Mouse (Mus musculus) ES-E14 (cell line): ENCODE measurements around the gene Sytl3. TPM values are rescaled to one million over a fixed set of nuclear protein-coding genes. Genes with fewer than 3 reads are reported as not detected.

Experiments used
- DNase-seq: peaks from one replicate; pipeline ENCODE4 v3.0.0-alpha.2; 2013; ENCODE audit warnings: low read depth, low spot score
- H3K27ac ChIP-seq: 2 replicates; pipeline ENCODE4 v1.5.1; 2012; ENCODE audit warnings: low read depth, mild to moderate bottlenecking, low read length, moderate library complexity, mixed read lengths; ENCODE audit not compliant: poor library complexity, insufficient read depth, severe bottlenecking
- H3K36me3 ChIP-seq: 2 replicates; pipeline ENCODE4 v1.6.1; 2012; ENCODE audit warnings: mild to moderate bottlenecking, low read length, moderate library complexity, mixed read lengths; ENCODE audit not compliant: control insufficient read depth, poor library complexity, insufficient read depth, severe bottlenecking
- H3K4me1 ChIP-seq, 2 experiments: fragments of 150-350 bp in 1 of 2; sonication (generic) in 1 of 2; 2 replicates each; pipeline ENCODE4 v1.6.1; 2012; ENCODE audit warnings: low read length in 2 of 2, mild to moderate bottlenecking in 1 of 2, mixed read lengths in 1 of 2; ENCODE audit not compliant: control insufficient read depth in 2 of 2, insufficient read depth in 2 of 2, poor library complexity in 1 of 2
- H3K4me3 ChIP-seq, 2 experiments: fragments of 150-350 bp in 1 of 2; sonication (generic) in 1 of 2; 2 replicates each; pipeline ENCODE4 v1.5.1; 2012; ENCODE audit warnings: low read length in 2 of 2, low read depth in 1 of 2, mild to moderate bottlenecking in 1 of 2, mixed read lengths in 1 of 2; ENCODE audit not compliant: insufficient read depth in 1 of 2, poor library complexity in 1 of 2, severe bottlenecking in 1 of 2
- H3K9ac ChIP-seq: 2 replicates; pipeline ENCODE4 v1.6.1; 2012; ENCODE audit warnings: low read depth, mild to moderate bottlenecking, low read length, mixed read lengths; ENCODE audit not compliant: poor library complexity, insufficient read depth, severe bottlenecking
- H3K9me3 ChIP-seq: fragments of 150-350 bp; sonication (generic); 2 replicates; pipeline ENCODE4 v1.6.1; 2012; ENCODE audit warnings: low read depth, mild to moderate bottlenecking, low read length; ENCODE audit not compliant: control insufficient read depth, insufficient read depth
- CHD2 ChIP-seq: IDR thresholded peaks from 2 replicates; pipeline ENCODE4 v1.6.1; 2014; ENCODE audit warnings: mild to moderate bottlenecking, low read depth, low read length, inconsistent platforms
- HCFC1 ChIP-seq: IDR thresholded peaks from 2 replicates; pipeline ENCODE4 v1.6.1; 2012; ENCODE audit warnings: low read length, inconsistent platforms, borderline replicate concordance; ENCODE audit not compliant: insufficient read depth
- MAFK ChIP-seq: IDR thresholded peaks from 2 replicates; pipeline ENCODE4 v1.6.1; 2014; ENCODE audit warnings: mild to moderate bottlenecking, low read depth, low read length, inconsistent platforms; ENCODE audit not compliant: insufficient read depth
- ZC3H11A ChIP-seq: IDR thresholded peaks from 2 replicates; pipeline ENCODE4 v1.6.1; 2012; ENCODE audit warnings: low read depth, mild to moderate bottlenecking, inconsistent platforms, low read length, borderline replicate concordance
- ZNF384 ChIP-seq: IDR thresholded peaks from 2 replicates; pipeline ENCODE4 v1.6.1; 2012; ENCODE audit warnings: low read depth, low read length, inconsistent platforms
- in situ Hi-C, 2 experiments: fragments of 600-800 bp; cut with MboI; formaldehyde crosslinking; loops; one replicate each; pipeline ENCODE4 v1.15.1; 2025; ENCODE audit warnings: low sequenced_read_pairs in 2 of 2, inconsistent platforms in 1 of 2; ENCODE audit not compliant: unreplicated experiment in 2 of 2
- total RNA-seq: library from RNA; depleted of rRNA; stranded (reverse); fragments of 300-350 nt; gene quantifications from 2 replicates; pipeline ENCODE4 v1.2.3, GENCODE M21; 2012

The Sytl3 gene
- total RNA-seq, 1 experiment = 7.0 TPM

- peak overlapping the region; percentile 54; the same call in 1 of the 2 replicates for H3K27ac ChIP-seq
- TF ChIP-seq HCFC1 (no peak), ZC3H11A (no peak), ZNF384 (no peak), MAFK (no peak), CHD2 (no peak)
- H3K36me3 ChIP-seq = peaks cover 37% of the 10 kb centered on the region
- H3K9me3 ChIP-seq = peaks cover 4% of the 10 kb centered on the region; the same call in 1 of the 2 replicates
- in situ Hi-C loops = no loop called here
- H3K9ac ChIP-seq = no peak overlapping the region
- DNase-seq = no peak
- peaks cover 0 to 26% of the 10 kb centered on the region in 2 experiments; a peak in 2 of 4 replicates for H3K4me1 ChIP-seq
- no peak overlapping the region for H3K4me3 ChIP-seq
Observed at GRCm38 (mm10) chr17:6759717-6760292, 100.9 kb downstream of the Sytl3 start.

- peaks cover 8% of the 10 kb centered on the region for H3K36me3 ChIP-seq
- DNase-seq = no peak
- H3K9ac ChIP-seq = no peak overlapping the region; the same call in 1 of the 2 replicates
- no peak overlapping the region for H3K4me3 ChIP-seq
- no peak overlapping the region for H3K27ac ChIP-seq
- no peak for TF ChIP-seq ZNF384
- no peak for TF ChIP-seq MAFK
- TF ChIP-seq HCFC1 = no peak
- TF ChIP-seq ZC3H11A = no peak
- TF ChIP-seq CHD2 = no peak
- peaks cover 2 to 39% of the 10 kb centered on the region in 2 experiments; a peak in 2 of 4 replicates for H3K4me1 ChIP-seq
- no peaks in the 10 kb centered on the region for H3K9me3 ChIP-seq
- in situ Hi-C loops = no loop called here
Observed at GRCm38 (mm10) chr17:6763513-6764226, 104.8 kb downstream of the Sytl3 start.

DNA sequence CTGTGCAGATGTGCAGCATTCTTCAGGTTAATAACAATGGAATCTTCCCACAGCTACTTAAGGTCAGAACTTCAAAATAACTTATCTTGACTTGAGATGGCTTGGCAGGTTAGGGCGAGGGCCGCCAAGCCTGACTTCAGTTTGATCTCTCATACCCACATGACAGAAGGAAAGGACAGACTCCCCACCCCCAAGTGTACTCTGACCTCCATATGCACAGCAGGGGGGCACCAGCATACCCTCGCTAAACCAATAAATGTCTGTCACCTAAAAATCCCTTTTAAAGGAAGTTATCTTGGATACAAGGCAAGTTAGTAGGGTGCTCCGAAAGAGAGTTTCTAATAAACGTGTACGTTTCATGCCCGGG lies 105.3 kb downstream of the Sytl3 start:
- TF ChIP-seq MAFK (no peak), HCFC1 (no peak), CHD2 (no peak), ZC3H11A (no peak), ZNF384 (no peak)
- Histone ChIP-seq H3K4me1 (peaks cover 2 to 37% of the 10 kb centered on the region in 2 experiments; a peak in 2 of 4 replicates), H3K9me3 (no peaks in the 10 kb centered on the region), H3K36me3 (peaks cover 7% of the 10 kb centered on the region; the same call in 1 of the 2 replicates), H3K9ac (no peak overlapping the region), H3K4me3 (no peak overlapping the region), H3K27ac (no peak overlapping the region)
- no peak for DNase-seq
- in situ Hi-C loops = no loop called here

DNA sequence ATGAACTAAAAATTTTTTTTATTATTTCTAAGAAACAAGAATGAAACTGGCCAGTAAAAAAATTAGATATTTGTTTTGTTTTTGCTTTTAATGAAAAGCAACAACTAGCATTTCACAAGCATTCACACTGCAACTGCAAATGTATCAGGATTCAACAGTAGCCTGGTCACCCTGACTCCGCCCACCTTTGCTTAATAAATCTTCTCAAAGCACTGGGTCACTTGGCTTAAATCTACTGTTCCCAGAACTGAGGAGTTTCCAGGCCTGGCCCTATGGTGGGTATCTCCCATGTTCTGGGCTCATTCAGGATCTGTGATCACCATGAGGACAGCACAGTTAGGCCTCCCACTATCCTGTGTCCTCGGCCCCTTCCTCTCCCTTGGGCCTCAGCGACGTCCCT lies 105.8 kb downstream of the Sytl3 start:
- H3K9ac ChIP-seq = no peak overlapping the region
- no peak overlapping the region for H3K27ac ChIP-seq
- peaks cover 8% of the 10 kb centered on the region; the same call in 1 of the 2 replicates for H3K36me3 ChIP-seq
- in situ Hi-C loops = no loop called here
- TF ChIP-seq ZNF384 = no peak
- no peak for TF ChIP-seq HCFC1
- no peak for TF ChIP-seq ZC3H11A
- no peak for TF ChIP-seq CHD2
- no peak for TF ChIP-seq MAFK
- no peak for DNase-seq
- no peak overlapping the region for H3K4me3 ChIP-seq
- peaks cover 2 to 32% of the 10 kb centered on the region in 2 experiments; a peak in 2 of 4 replicates for H3K4me1 ChIP-seq
- no peaks in the 10 kb centered on the region for H3K9me3 ChIP-seq
